Mouse (Mus musculus) c-Kit-positive CD71-positive TER-119-negative erythroid progenitor cells, embryonic 14.5 days (primary cell): ENCODE data around the gene Taf1c.

Source experiments
- DNase-seq: peaks from one replicate; pipeline ENCODE4 v3.0.0-alpha.2; 2013; ENCODE audit warnings: low read depth

Gene Taf1c

DNA sequence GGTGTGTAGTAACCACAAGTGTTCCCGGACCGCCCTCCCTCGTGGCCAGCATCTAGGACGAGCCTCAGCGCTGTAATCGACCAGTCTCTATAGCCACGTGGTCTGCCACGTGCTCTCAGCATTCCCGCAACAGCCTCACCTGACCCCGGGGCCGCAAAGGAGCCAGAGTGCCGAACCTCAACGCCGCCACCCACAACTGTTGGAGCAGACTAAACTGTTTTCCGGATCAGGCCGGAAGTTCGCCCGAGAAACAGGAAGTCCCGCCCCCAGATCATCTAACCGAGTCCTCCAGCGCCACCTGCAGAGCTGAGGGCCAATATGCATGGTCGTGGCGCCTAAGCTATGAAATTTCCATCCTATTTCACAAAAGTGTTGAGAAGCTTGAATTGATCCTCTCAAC, at the start of gene Taf1c:
Gene Taf1c (minus strand): TSS at position 227 of the 400 bp plus-strand sequence.
- peak; percentile 93 for DNase-seq

DNA sequence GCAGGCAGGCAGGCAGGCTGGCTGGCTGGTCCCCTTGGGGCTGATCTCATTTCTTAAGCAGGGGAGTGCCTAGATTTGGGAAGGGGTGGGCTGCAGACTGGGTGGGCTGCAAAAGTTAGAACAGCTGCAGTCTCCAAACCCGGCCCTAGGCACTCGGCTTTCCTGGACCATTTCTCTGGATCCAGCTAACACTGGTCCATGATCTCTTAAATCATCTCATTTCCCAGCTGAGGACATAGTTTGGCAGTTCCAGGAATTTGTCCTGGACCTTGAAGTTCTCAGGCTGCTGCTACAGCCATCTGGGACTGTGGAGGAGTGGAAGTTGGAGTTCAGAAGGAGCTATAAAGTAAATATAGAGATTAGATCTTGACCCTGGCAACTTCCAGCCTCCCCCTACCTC, 46.3 kb upstream of the Taf1c start:
- no peak for DNase-seq

DNA sequence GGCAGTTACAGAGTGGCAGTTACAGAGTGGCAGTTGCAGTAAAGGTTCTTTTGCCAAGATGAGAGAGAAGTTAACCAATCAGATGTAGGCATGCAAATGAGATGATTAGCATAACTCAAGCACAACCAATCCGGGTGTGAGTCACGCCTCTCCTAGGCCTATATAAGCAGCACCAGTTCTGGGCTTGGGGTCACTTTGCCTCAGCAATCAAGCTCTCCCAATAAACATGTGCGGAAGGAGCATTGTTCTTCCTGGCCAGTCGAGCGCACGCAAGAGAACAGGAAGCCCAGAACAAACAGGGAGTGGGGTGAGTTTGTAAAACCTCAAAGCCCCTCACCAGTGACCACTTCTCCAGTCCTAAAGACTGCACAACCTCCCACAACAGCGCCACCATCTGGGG, 41.8 kb upstream of the Taf1c start:
- no peak for DNase-seq

DNA sequence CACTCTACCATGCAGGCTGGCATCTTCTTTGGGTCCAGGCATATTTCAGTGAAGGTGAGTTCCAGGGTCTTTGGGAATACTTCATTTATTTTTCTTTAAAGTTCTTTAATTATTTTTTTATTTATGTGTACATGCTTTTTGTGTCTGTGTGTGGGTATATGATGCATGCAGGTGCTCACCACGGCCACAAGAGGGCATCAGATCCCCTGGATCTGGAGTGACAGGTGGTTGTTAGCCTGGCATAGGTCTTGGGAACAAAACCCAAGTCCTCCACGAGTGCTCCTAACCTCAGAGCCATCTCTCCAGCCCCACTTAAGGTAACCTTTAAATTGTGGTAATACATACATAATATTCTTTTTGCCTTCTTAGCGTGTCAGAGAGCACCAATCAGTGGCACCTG, 41.2 kb upstream of the Taf1c start:
- no peak for DNase-seq

DNA sequence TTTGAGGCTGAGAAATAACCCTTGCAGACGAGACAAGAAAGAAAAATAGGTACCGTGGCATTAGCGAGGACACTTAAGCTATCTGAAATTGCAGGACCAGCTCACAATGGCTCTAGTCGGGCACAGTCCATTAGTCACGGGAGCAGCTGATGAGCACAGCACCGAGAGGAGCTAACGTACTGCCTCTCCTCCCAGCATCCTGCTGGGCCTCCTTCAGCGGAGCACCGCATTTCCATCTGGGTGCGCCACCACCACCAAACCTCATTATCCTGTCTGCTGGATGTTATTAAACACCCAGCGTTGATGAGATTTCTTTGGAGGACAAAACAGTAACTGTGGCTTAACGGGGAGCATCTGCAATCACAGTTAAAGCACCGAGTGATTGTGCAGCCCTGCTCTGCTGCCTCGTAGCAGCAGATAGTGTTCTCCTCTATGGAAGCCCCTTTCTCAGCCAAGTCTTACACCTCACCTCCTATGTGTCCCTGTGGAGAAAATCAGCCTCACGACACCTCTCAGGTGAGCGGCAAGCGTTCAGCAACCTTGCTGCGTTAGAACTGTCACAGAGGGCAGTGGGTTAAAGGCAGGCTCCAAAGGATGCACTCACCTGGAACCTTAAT, 40.1 kb upstream of the Taf1c start:
- DNase-seq: no peak

DNA sequence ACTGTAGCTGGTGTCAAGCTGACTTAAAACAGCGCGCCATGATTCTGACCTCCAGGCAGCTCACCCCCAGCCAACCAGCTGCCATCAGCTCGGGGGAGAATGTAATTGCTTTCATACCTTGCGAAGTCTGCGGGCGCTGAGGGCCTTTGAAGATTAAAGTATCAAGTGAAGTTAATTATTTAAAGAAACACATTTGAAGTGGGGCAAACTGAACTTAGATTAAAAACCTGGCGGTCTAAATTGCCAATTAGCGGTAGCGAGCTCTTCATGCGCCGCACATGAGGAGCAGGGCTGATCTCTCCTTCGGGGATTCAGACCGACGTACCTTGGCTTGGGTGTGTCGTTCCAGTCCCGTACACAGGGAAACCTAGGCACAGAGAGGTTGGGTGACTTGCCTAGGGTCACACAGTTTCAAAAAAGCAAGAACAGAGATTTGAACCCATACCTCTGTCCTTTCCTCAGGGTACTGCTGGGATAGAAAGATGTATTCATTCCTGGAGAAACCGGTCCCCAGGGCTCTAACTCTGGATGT, 39.5 kb upstream of the Taf1c start:
- no peak for DNase-seq

DNA sequence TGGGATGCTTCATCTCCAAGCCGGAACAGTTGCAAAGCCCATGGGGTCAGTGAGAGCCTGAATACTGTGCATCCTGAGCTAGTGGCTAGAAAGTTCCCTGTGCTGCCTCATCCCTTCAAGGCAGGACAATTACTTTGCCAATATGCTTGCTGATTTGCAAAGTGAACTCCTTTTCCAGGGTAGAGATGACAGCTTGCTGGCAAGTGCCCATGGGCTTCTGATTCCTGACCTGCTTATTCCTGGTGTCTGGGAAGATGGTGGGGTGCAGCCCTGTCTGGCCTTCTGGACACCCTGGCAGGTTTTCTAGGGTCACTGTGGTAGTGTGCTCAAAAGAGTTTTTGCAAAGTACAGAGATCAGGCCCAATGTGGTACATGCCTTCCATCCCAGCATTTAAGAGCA, 37.9 kb upstream of the Taf1c start:
- DNase-seq: no peak

DNA sequence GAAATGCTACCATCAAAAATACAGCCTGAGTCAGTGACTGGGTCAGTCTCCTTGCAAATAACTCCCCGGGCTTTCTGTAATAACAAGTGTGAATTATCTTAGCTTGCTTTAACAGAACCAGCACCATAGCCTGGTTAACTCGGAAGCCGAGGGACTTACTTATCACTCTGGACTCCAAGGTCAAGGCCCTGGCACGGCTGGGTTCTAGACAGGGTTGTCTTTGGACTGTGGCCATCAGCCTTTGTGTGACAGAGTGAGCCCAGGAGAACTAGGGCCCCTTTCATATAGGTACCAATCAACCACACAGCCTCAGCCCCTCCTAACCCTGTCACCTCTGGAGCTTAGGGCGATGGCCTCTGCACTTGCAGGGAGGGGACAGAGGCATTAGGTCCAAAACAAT, 36.0 kb upstream of the Taf1c start:
- no peak for DNase-seq

DNA sequence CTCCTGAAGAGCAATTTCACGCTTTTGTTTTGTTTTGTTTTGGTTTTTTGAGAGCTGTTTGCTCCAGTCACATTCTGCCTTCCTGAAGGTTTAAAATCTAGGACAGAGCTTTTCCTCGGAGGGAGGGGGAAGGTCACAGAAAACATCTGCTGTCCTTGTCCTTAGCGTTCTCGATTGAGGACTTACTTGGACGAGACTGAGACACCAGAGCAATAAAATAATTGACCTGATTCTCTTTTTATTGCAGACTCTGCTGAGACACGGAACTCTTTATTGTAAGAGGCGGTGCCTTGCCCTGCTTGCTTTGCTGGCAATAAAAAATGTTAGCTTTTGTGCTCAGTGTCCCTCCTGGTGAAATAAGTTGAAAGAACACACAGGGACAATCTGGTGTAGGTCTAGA, 34.8 kb upstream of the Taf1c start:
- no peak for DNase-seq

DNA sequence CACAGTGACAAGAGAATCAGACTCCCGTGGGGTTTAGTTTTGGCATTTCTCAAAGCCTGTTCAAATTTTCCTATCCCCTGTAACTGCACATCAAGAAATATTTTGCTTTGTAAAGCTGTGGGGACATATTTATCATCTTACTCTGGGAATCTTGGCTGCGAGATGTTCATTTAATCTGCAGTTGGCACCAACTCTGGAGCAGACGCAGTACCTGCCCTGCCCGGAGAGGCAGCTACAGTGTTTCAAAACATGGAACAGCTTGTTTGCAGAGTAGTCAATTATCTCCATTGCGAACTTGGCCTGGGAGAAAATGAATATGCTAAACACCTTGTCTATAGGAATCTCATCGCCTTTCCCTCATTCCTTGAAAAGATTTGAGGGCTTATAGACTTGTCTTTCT, 33.2 kb upstream of the Taf1c start:
- DNase-seq: no peak

DNA sequence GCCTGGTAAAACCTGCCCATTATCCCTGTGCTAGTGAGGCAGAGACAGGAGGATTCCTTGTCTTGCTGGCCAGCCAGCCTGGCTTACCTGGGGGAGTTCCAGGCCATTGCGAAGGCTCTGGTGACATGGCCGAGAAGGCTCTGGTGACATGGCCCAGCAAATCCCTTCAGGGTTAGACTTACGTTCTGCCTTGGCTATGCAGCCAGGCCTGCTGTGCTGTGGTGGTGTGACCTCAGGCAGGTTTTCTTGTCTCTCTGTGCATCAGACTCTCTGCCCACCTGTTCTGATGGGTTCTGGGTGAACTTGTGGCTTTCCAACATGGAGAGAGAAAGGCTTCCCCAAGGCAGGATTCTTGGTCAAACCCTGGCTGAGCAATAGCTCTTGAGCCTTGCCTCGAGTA, 32.4 kb upstream of the Taf1c start:
- DNase-seq: no peak

DNA sequence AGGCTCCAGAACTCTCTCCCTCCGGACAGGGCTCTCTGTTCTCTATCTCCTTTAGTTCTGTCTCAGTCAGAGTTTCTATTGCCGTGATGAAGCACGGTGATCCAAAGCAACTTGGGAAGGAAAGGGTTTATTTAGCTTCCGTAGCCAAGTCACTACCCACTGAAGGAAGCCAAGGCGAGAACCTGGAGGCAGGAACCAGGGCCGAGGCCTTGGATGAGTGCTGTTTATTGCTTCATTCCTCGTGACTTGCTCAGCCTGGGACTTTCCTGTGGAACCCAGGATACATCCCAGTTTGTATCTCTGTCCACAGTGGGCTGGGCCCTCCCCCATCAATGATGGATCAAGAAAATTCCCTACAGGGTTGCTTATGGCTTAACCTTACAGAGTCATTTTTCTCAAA, 31.7 kb upstream of the Taf1c start:
- no peak for DNase-seq

DNA sequence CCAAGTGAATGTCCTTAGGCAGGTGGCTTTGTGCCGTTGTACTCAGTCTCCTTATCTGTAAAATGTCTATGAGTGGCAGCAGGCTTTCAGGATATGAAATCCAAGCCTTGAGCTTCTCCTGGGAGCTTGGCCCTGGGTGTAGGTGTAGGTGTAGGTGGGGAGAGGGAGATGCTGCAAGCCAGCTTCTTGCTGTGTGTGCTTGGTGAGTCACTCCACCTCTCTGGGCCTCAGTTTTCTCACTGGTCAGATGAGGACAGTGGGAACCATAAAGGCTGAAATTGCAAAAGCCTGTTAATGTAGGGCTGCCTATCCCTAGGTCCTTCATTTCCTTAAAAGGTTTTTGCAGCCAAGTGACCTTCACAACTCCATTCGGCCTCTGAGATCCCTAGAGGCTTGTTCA, 30.9 kb upstream of the Taf1c start:
- no peak for DNase-seq

DNA sequence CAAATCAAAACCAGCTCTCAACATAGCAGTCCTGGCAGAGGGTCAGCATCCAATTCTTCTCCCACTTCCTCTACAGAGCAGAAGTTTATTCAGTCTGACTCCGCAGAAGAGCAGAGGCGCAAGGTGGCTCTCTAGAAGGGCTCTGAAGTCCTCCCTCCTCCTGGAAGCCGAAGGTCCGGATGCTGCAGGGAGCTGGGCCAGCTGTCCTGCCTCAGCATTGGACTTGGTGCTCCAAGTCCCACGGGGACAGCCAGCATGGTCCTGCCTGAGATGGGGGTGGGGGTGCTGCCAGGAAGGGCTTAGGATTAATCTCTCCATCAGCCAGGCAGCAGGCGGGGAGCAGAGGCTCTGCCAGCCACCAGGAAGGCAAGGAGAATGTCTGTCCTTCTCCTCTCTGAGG, 30.4 kb upstream of the Taf1c start, which contains the start of gene Kcng4:
Gene Kcng4 (minus strand): TSS at position 303 of the 400 bp plus-strand sequence.
- no peak for DNase-seq

DNA sequence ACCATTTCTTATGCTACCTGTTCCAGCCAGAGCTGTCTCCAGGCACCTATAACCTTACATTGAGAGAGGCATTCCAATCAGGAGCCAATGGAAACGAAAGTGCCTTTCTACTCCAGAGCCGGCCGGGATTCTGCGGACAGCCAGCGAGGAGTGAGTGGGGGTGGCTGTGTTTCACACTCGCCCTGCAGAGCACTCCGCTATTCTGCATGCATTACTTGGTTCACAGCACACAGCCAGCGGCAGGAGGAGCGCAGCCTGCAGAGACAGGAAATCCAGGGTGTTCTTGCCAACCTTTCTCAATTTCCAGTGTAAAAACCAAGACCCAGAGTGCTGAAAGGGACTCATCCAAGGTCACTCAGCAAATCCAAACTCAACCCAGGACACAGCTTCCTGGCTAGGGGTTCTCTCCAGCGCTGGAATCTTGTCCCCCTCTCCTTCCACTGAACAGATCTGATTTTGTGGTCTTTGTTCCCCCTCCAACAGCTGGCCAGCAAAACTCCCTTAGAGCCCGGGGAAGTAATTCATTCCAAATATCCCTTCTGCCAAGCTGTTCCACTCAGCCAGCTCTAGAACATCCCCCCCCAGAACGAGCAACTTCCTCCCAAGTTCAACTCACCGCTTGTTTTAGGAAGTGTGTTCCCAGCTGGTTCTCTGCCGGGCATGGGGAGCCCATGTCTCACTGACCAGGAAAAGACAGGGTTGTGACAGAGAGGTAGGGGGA, 29.8 kb upstream of the Taf1c start:
- DNase-seq: no peak

DNA sequence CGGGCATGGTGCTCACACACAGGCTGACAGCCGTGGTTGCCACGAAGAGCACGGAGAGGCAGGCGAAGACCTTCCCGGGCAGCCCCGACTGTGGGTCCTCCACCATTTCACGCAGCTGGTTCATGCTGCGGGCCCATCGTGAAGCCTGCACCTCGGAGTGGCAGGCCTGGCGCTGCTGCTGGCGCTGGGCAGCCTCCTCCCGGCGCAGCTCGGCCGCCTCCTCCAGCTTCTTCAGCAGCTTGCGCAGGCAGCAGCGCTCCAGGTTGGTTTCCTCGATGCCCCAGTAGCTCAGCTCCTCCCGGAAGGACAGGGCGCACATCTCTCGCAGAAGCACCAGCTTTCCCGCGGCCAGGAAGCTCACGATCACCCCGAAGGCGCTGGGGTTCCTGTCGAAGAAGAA, 27.9 kb upstream of the Taf1c start:
- DNase-seq: no peak

DNA sequence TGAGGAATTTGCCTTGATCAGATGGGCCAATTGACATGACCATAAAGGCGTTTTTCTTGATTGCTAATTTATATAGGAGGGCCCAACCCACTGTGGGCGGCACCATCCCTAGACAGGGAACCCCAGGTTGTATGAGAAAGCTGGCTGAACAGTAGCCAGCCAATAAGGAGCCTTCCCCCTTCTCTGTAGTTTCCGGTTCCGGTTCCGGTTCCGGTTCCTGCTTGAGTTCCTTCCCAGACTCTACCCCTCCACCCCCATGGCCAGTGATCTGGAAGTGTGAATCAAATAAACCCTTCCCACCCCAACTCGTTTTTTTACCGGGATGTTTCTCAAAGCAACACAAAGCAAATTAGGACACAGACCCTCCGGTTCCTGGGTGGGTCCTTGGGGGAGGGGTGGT, 27.2 kb upstream of the Taf1c start:
- no peak for DNase-seq

DNA sequence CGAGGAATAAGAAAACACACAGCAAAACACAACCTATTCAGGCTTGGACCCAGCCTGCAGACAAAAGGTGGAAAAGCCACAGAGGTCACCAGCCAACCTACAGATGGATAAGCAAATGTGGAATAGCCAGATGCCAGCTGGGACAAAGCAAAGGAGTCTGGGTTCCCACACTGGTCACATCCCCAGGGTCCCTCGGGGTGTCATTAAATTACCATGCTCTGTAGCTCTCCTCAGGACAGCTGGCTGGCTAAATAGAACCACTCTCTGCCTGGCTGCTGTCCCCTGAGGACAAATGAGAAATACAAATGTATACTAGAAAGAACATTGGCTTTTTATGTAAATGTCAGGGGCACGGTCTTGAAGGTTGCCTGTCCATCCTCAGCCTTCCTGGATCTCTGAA, 25.8 kb upstream of the Taf1c start:
- DNase-seq: no peak

DNA sequence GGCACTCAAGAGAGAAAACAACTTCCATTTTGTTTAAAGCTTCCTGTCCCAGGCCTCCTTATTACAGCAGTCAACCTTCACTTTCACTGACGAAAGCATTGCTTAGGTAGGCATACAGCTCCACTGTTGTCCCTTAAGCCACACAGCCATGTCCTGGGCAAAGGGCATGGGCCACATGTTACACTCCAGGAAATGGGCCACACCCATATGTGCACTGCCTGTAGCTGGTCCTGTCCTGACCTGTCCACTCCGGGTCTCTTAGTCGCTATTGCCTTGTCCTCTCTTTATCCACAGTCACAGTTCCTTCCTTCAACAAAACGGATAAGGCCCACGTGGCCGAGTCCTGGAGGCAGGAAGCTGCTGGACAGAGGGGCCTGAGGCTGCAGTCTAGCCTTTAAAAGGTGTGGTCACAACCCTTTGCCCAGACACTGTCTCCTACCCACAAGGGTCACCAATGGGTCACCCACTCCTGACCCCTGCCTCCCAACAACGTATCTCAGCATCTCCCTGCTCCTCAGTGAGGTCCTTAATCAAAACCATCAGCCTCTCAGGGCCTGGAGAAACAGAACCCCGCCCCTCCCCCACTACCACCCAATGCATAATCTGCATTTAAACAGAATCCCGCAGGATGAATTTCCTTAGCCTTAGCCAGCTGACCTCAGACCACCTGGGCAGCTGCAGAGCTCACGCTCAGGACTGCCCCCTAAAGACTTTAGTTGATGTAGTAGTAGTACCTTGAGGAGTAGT, 22.8 kb upstream of the Taf1c start:
- no peak for DNase-seq

DNA sequence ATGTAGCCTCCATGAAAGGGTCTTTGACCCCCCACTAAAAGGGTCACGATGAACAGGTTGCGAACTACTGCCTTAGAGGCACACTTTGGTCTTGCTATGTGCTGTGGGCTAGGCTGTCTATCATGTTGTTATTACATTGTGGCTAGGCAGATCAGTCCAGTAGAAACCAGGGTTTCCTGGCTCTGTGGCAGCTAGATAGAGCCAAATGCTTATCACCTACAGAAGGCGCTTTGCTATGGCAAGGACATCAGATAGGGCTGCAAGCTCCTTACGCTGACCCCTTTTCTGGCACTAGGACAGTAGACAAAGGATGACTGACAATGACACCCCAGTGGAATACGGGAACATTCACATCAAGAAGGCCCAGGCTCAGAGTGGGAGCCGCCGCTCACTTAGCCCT, 22.2 kb upstream of the Taf1c start:
- DNase-seq: no peak

DNA sequence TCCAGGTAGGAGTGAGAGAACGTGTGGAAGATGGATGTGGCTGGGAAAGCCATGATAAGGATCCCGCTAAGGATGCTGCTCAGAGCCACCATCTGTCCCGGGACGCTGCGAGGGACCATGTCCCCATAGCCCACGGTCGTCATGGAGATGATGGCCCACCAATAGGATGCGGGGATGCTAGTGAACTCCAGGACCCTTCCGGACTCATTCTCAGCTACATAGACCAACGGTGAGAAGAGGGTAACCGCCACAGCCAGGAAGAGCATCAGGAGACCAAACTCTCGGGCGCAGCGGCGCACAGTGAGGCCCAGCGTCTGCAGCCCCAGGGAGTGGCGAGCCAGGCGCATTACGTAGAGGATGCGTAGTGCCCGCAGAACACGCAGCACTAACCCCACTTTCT, 20.8 kb upstream of the Taf1c start:
- no peak for DNase-seq

DNA sequence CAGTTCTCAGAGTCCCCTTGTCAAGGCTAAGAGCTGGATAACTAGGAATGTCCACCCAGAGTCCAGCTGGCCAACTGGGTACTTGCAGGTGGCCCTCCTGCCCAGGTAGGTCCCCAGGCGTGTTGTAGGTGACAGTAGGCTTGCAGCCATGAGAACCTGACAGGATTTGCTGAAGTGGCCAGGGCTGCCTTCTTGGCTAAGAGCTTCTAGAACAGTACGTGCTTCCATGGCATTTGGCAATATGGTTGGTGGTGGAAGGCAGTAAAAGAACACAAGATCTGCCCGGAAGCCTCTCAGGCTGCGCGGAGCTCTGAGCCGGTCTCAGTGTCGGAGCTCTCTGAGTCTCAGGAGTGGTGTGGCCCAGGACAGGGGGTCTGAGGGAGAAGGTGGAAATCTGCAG, 19.9 kb upstream of the Taf1c start:
- DNase-seq: no peak

DNA sequence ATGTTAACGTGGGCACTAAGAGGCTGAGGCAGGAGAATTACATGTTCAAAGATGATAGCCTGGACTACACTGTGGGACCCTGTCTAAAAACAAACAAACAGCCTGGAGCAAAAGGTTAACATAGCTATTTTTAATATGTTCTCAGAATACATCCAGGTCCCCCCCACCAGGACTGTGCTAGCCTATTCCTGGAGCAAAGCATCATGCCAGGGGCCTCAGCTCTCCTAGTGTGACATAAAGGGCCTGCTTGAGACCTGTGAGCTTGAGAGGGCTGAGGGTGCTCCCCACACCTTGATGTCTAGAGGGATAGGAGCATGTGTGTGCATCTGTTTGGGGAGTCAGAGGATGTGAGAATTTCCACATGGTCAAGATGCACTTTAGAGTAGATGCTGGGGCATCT, 18.7 kb upstream of the Taf1c start:
- DNase-seq: no peak
